20 mouse cellular contexts compared by ENCODE assay signal in the genomic region with DNA sequence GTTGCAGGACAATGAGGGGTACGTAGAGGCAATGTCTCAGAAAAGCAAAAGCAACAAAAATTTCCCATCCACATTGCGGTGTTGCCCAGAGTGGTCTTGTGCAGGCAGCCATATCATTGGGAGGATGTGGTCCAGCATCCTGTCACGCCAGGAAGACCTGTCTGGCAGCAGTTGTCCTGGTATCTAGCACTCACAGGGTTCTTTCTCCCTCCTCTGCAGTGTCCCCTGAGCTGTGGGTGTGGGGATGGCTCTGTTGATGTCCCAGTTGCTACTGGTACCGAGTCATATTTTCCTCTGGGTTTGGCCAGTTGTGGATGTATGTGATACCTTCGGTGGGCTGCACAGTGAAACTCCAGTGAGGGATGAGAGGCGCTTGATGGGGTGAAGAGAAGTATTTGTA. TPM values are rescaled to one million over a fixed set of nuclear protein-coding genes. Genes with fewer than 3 reads are reported as not detected.
DNase-seq lines count a peak whose midpoint lies in the region; ATAC-seq lines count a peak whose summit lies in the region.
"Had no signal": no experiment of that assay in that cellular context is flagged by ENCODE, and none has a peak within 500 bp of the region (broad histone marks: within the 10 kb centered on the region; RNA-seq: fewer than 3 reads in every experiment).

No protein-coding gene starts in this region.

- WGBS in forebrain, embryonic 11.5 days: 92% methylated on average over 6 of the region's 6 CpGs
- 91% methylated on average over 6 of the region's 6 CpGs for WGBS in forebrain, embryonic 12.5 days
- WGBS in hindbrain, embryonic 13.5 days: 93% methylated on average over 6 of the region's 6 CpGs

- no peaks in the 10 kb centered on the region for H3K4me1 ChIP-seq in forebrain, embryonic 11.5 days (replicated peaks; ENCODE audit: control insufficient read depth, insufficient read depth, low read length)
- no peaks in the 10 kb centered on the region for H3K4me1 ChIP-seq in forebrain, embryonic 12.5 days
- 0 out of 2 replicates have a peak, but pooled peaks cover 4% of the 10 kb centered on the region for H3K4me1 ChIP-seq in hindbrain, embryonic 13.5 days (replicated peaks)

- H3K27me3 ChIP-seq in forebrain, embryonic 11.5 days (ENCODE audit: control insufficient read depth, insufficient read depth, low read length): no peaks in the 10 kb centered on the region
- H3K27me3 ChIP-seq in forebrain, embryonic 12.5 days: no peaks in the 10 kb centered on the region
- no peaks in the 10 kb centered on the region for H3K27me3 ChIP-seq in hindbrain, embryonic 13.5 days
- H3K27me3 ChIP-seq: heart, embryonic 15.5 days; intestine, embryonic 15.5 days; limb, embryonic 12.5 days; stomach, embryonic 15.5 days had no signal

- H3K36me3 ChIP-seq in forebrain, embryonic 11.5 days (ENCODE audit: control insufficient read depth, insufficient read depth, low read length): no peaks in the 10 kb centered on the region
- H3K36me3 ChIP-seq in forebrain, embryonic 12.5 days (replicated peaks): no peaks in the 10 kb centered on the region
- H3K36me3 ChIP-seq in hindbrain, embryonic 13.5 days: 0 out of 2 replicates have a peak, but pooled peaks cover 3% of the 10 kb centered on the region
- H3K36me3 ChIP-seq: heart, embryonic 15.5 days; intestine, embryonic 15.5 days; stomach, embryonic 15.5 days had no signal

- peak; percentile 39 for DNase-seq in forebrain, embryonic 11.5 days (ENCODE audit: low spot score)
- DNase-seq in induced T-regulatory cell, adult 2 months (ENCODE audit: low read depth): peak; percentile 50
- DNase-seq in thymus, postnatal 0 days (ENCODE audit: low spot score): peak; percentile 13
- DNase-seq in layer of hippocampus, postnatal 25 days (ENCODE audit: extremely low spot score in 1 of 2, low spot score in 1 of 2): no peak
- DNase-seq in kidney, postnatal 10 days: no peak
- DNase-seq: adrenal gland, adult 8-10 months; cerebellum, adult 11 months; cerebellum, postnatal 14 days; lung, embryonic 14.5 days; right cerebral cortex, adult 18-20 months; spleen, adult 18-20 months had no signal

- H3K4me3 ChIP-seq in forebrain, embryonic 11.5 days (ENCODE audit: low read depth, low read length): no peak overlapping the region
- H3K4me3 ChIP-seq in forebrain, embryonic 12.5 days (replicated peaks): no peak overlapping the region
- H3K4me3 ChIP-seq in hindbrain, embryonic 13.5 days: no peak overlapping the region
- H3K4me3 ChIP-seq: heart, embryonic 15.5 days; intestine, embryonic 15.5 days; limb, embryonic 12.5 days; stomach, embryonic 15.5 days had no signal

- H3K4me2 ChIP-seq in forebrain, embryonic 11.5 days (ENCODE audit: low read depth, low read length, severe bottlenecking): no peak overlapping the region
- H3K4me2 ChIP-seq in forebrain, embryonic 12.5 days: no peak overlapping the region
- H3K4me2 ChIP-seq in hindbrain, embryonic 13.5 days: no peak overlapping the region
- H3K4me2 ChIP-seq: heart, embryonic 15.5 days; intestine, embryonic 15.5 days; limb, embryonic 12.5 days; lung, embryonic 14.5 days; stomach, embryonic 15.5 days had no signal

- H3K27ac ChIP-seq in forebrain, embryonic 11.5 days (ENCODE audit: low read depth, low read length): no peak overlapping the region
- H3K27ac ChIP-seq in forebrain, embryonic 12.5 days: no peak overlapping the region
- H3K27ac ChIP-seq in hindbrain, embryonic 13.5 days: no peak overlapping the region
- H3K27ac ChIP-seq: heart, embryonic 15.5 days; intestine, embryonic 15.5 days; limb, embryonic 12.5 days; stomach, embryonic 15.5 days had no signal

- H3K9ac ChIP-seq in forebrain, embryonic 11.5 days (ENCODE audit: low read length): no peak overlapping the region
- no peak overlapping the region for H3K9ac ChIP-seq in forebrain, embryonic 12.5 days
- no peak overlapping the region for H3K9ac ChIP-seq in hindbrain, embryonic 13.5 days
- H3K9ac ChIP-seq: heart, embryonic 15.5 days; intestine, embryonic 15.5 days; limb, embryonic 12.5 days; lung, embryonic 14.5 days; stomach, embryonic 15.5 days had no signal

- ATAC-seq in forebrain, embryonic 11.5 days (replicated peaks; ENCODE audit: low FRiP score): no peak
- no peak for ATAC-seq in forebrain, embryonic 12.5 days (ENCODE audit: low FRiP score)
- peak; percentile 13 for ATAC-seq in CD4-positive, CD25-positive, alpha-beta regulatory T cell, adult 4 months
- no peak for ATAC-seq in hindbrain, embryonic 13.5 days (ENCODE audit: low FRiP score)
- ATAC-seq: forebrain, embryonic 14.5 days; intestine, embryonic 15.5 days; midbrain, embryonic 16.5 days had no signal

- no peaks in the 10 kb centered on the region for H3K9me3 ChIP-seq in forebrain, embryonic 11.5 days (ENCODE audit: control insufficient read depth, low read length)
- no peaks in the 10 kb centered on the region for H3K9me3 ChIP-seq in forebrain, embryonic 12.5 days
- no peaks in the 10 kb centered on the region for H3K9me3 ChIP-seq in hindbrain, embryonic 13.5 days
- H3K9me3 ChIP-seq: heart, embryonic 15.5 days; intestine, embryonic 15.5 days; limb, embryonic 12.5 days; stomach, embryonic 15.5 days had no signal

RNA-seq across cellular contexts. Expression of gene Mta3, which starts 24.2 kb away (rescaled TPM):
- polyA plus RNA-seq in forebrain, embryonic 11.5 days (2014; fragmentation: Nextera tagmentation; extraction: Ambion mirVana): 32.9 and 38.4 TPM in 2 replicates
- polyA plus RNA-seq in forebrain, embryonic 12.5 days (2016; fragmentation: Nextera tagmentation; extraction: Ambion mirVana): 32.2 and 36.9 TPM in 2 replicates
- 100 to 1,000 TPM in 1 of 2 experiments, 10 to 100 TPM in 1; 80.0 to 105 TPM for polyA plus RNA-seq in CD4-positive, CD25-positive, alpha-beta regulatory T cell, adult 4 months (2017; shearing (Covaris generic))
- 65.1 and 67.0 TPM in 2 replicates for polyA plus RNA-seq in thymus, postnatal 0 days (2015; fragmentation: Nextera tagmentation; extraction: Ambion mirVana)
- total RNA-seq in layer of hippocampus, postnatal 25 days (2021): 10 to 100 TPM; 83.8 to 89.0 TPM
- 30.5 and 33.3 TPM in 2 replicates for polyA plus RNA-seq in hindbrain, embryonic 13.5 days (2015; fragmentation: Nextera tagmentation; extraction: Ambion mirVana)

Comparison
In these comparisons a context has a peak if more than half of its experiments do, and no peak if none do; other contexts are left out.
1. DNase-seq: peak in forebrain, embryonic 11.5 days (single experiment), induced T-regulatory cell, adult 2 months (single experiment) and thymus, postnatal 0 days (single experiment); none in layer of hippocampus, postnatal 25 days (0 of 2) and kidney, postnatal 10 days (single experiment).